Mouse (Mus musculus): ENCODE data around the gene Ttc7b.

GRCm38 (mm10) chr12:100426212-100426611, 94.4 kb downstream of the Ttc7b start:
- TF ChIP-seq EP300 (IDR thresholded peaks at IDR 0.05; ENCODE audit: low read depth), result no peak
- no peak for TF ChIP-seq CTCF (IDR thresholded peaks at IDR 0.05; ENCODE audit: low read depth)

Measured in liver, postnatal 0 days (tissue).